Mouse (Mus musculus): ENCODE results near the gene Mfsd2a. TPM values are rescaled to one million over a fixed set of nuclear protein-coding genes. Genes with fewer than 3 reads are reported as not detected.

Gene Mfsd2a
- polyA plus RNA-seq (2015; fragmentation: Nextera tagmentation; extraction: Ambion mirVana): 0.38 and 1.2 TPM in 2 replicates

- Histone ChIP-seq H3K27ac (ENCODE audit: low read length) (no peak within 1 kb of the TSS), H3K4me1 (ENCODE audit: insufficient read depth, low read depth, low read length) (peaks cover 9% of the 10 kb centered on the region), H3K9me3 (ENCODE audit: low read length) (no peaks in the 10 kb centered on the region), H3K4me3 (ENCODE audit: low read depth, low read length) (peak within 1 kb of the TSS; percentile 36), H3K4me2 (replicated peaks; ENCODE audit: low read depth, low read length) (peak within 1 kb of the TSS; percentile 66), H3K27me3 (replicated peaks; ENCODE audit: insufficient read depth, low read length) (peaks cover 52% of the 10 kb centered on the region), H3K9ac (replicated peaks; ENCODE audit: low read depth) (no peak within 1 kb of the TSS), H3K36me3 (ENCODE audit: insufficient read depth, low read length) (no peaks in the 10 kb centered on the region)
- ATAC-seq (peak; percentile 66), DNase-seq (ENCODE audit: low spot score) (peak; percentile 44)
- TF ChIP-seq EP300 (IDR thresholded peaks at IDR 0.05) (no peak), CTCF (IDR thresholded peaks at IDR 0.05) (no peak)
- 1% methylated on average over 27 of the region's 27 CpGs for WGBS
Observed at GRCm38 (mm10) chr4:122961100-122961567, at the start of gene Mfsd2a. Mfsd2a (minus strand) TSS chr4:122961188.

- TF ChIP-seq EP300 (IDR thresholded peaks at IDR 0.05) (no peak), CTCF (IDR thresholded peaks at IDR 0.05) (no peak)
- ATAC-seq: no peak
- peak; percentile 54 for DNase-seq (ENCODE audit: low spot score)
Observed at GRCm38 (mm10) chr4:123005054-123005966, 44.3 kb upstream of the Mfsd2a start.

GRCm38 (mm10) chr4:123000617-123001342 is 39.8 kb upstream of the Mfsd2a start:
- H3K27ac ChIP-seq (ENCODE audit: low read length): no peak overlapping the region
- ATAC-seq (no peak), DNase-seq (ENCODE audit: low spot score) (no peak)
- H3K4me2 ChIP-seq (replicated peaks; ENCODE audit: low read depth, low read length): no peak overlapping the region
- no peak for TF ChIP-seq EP300 (IDR thresholded peaks at IDR 0.05)
- TF ChIP-seq CTCF (IDR thresholded peaks at IDR 0.05): no peak
- no peak overlapping the region for H3K4me3 ChIP-seq (ENCODE audit: low read depth, low read length)
- no peak overlapping the region for H3K9ac ChIP-seq (replicated peaks; ENCODE audit: low read depth)
- no peaks in the 10 kb centered on the region for H3K9me3 ChIP-seq (ENCODE audit: low read length)
- no peaks in the 10 kb centered on the region for H3K36me3 ChIP-seq (ENCODE audit: insufficient read depth, low read length)
- 73% methylated on average over 17 of the region's 17 CpGs for WGBS
- H3K27me3 ChIP-seq (replicated peaks; ENCODE audit: insufficient read depth, low read length): no peaks in the 10 kb centered on the region; the same call in 1 of the 2 replicates
- H3K4me1 ChIP-seq (ENCODE audit: insufficient read depth, low read depth, low read length): peaks cover 6% of the 10 kb centered on the region; the same call in 1 of the 2 replicates

More at GRCm38 (mm10) chr4:123005054-123005966, 44.3 kb upstream of the Mfsd2a start:
- no peaks in the 10 kb centered on the region for H3K9me3 ChIP-seq (ENCODE audit: low read length)
- no peaks in the 10 kb centered on the region for H3K36me3 ChIP-seq (ENCODE audit: insufficient read depth, low read length)
- H3K27ac ChIP-seq (ENCODE audit: low read length): no peak overlapping the region
- no peaks in the 10 kb centered on the region for H3K27me3 ChIP-seq (replicated peaks; ENCODE audit: insufficient read depth, low read length)
- WGBS: 11% methylated on average over 15 of the region's 15 CpGs
- no peak overlapping the region for H3K4me2 ChIP-seq (replicated peaks; ENCODE audit: low read depth, low read length)
- no peak overlapping the region for H3K4me3 ChIP-seq (ENCODE audit: low read depth, low read length)
- H3K4me1 ChIP-seq (ENCODE audit: insufficient read depth, low read depth, low read length): no peaks in the 10 kb centered on the region
- H3K9ac ChIP-seq (replicated peaks; ENCODE audit: low read depth): no peak overlapping the region

- Histone ChIP-seq H3K4me2 (replicated peaks; ENCODE audit: low read depth, low read length) (no peak overlapping the region), H3K27ac (ENCODE audit: low read length) (no peak overlapping the region), H3K27me3 (replicated peaks; ENCODE audit: insufficient read depth, low read length) (no peaks in the 10 kb centered on the region; the same call in 1 of the 2 replicates), H3K36me3 (ENCODE audit: insufficient read depth, low read length) (no peaks in the 10 kb centered on the region), H3K4me1 (ENCODE audit: insufficient read depth, low read depth, low read length) (peaks cover 6% of the 10 kb centered on the region; the same call in 1 of the 2 replicates), H3K9me3 (ENCODE audit: low read length) (no peaks in the 10 kb centered on the region), H3K9ac (replicated peaks; ENCODE audit: low read depth) (no peak overlapping the region), H3K4me3 (ENCODE audit: low read depth, low read length) (no peak overlapping the region)
- no peak for ATAC-seq
- DNase-seq (ENCODE audit: low spot score): no peak
- WGBS: 81% methylated on average over 14 of the region's 14 CpGs
- no peak for TF ChIP-seq CTCF (IDR thresholded peaks at IDR 0.05)
- TF ChIP-seq EP300 (IDR thresholded peaks at IDR 0.05): no peak
Observed at GRCm38 (mm10) chr4:123000130-123000529, 39.1 kb upstream of the Mfsd2a start.

GRCm38 (mm10) chr4:122999263-122999691 is 38.3 kb upstream of the Mfsd2a start:
- Histone ChIP-seq H3K36me3 (ENCODE audit: insufficient read depth, low read length) (no peaks in the 10 kb centered on the region), H3K4me3 (ENCODE audit: low read depth, low read length) (no peak overlapping the region), H3K4me2 (replicated peaks; ENCODE audit: low read depth, low read length) (no peak overlapping the region), H3K27me3 (replicated peaks; ENCODE audit: insufficient read depth, low read length) (peaks cover 3% of the 10 kb centered on the region; the same call in 1 of the 2 replicates), H3K27ac (ENCODE audit: low read length) (no peak overlapping the region), H3K9ac (replicated peaks; ENCODE audit: low read depth) (no peak overlapping the region), H3K9me3 (ENCODE audit: low read length) (no peaks in the 10 kb centered on the region), H3K4me1 (ENCODE audit: insufficient read depth, low read depth, low read length) (peaks cover 6% of the 10 kb centered on the region; the same call in 1 of the 2 replicates)
- ATAC-seq: no peak
- 30% methylated on average over 4 of the region's 4 CpGs for WGBS
- no peak for DNase-seq (ENCODE audit: low spot score)
- no peak for TF ChIP-seq CTCF (IDR thresholded peaks at IDR 0.05)
- no peak for TF ChIP-seq EP300 (IDR thresholded peaks at IDR 0.05)
